Comparison of ENCODE assay signal across 10 mouse cellular contexts in the genomic region with DNA sequence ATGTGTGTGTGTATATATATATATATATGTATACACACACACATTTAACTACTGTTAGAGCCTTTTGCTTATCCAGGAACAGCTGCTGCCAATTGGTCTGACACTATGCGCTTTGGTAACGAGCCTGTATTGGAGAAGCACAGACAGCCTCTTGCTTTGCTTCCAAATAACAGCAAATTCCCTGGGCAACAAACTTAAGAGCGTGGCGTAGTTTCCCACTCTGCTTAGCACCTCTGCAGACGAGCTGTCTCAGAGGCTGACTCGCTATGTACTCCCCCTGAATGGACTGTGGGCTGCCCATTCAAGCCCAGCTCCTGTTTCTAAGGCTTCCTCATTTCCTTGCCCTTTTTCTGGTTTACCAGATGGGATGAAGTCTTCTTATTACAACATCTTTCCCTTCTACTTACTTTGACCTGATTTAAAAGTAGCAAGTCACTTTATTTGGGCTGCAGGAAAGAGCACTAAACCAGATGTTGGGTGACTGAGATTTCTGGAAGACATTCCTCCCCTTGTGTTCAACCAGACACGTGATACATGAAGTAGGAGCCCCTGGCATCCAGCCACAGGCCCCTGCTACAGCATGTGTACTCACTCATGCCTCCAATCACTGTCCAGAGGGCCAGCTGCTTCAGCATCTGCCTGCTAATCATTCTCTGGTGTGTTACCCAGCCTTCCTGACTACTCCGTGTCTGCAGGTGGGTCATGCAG.
A peak's percentile ranks its signal among the peaks of the same experiment; 100 is the strongest.
DNase-seq lines count a peak whose midpoint lies in the region; ATAC-seq and TF ChIP-seq lines count a peak whose summit lies in the region.
"Had no signal": no experiment of that assay in that cellular context is flagged by ENCODE, and none has a peak within 500 bp of the region (broad histone marks: within the 10 kb centered on the region; RNA-seq: fewer than 3 reads in every experiment).

No protein-coding gene starts in this region.

- H3K4me3 ChIP-seq in heart, embryonic 11.5 days (ENCODE audit: low read depth, low read length), result no peak overlapping the region
- no peak overlapping the region for H3K4me3 ChIP-seq in limb, embryonic 14.5 days (replicated peaks; ENCODE audit: low read length)
- H3K4me3 ChIP-seq in midbrain, embryonic 15.5 days, result no peak overlapping the region
- H3K4me3 ChIP-seq: hindbrain, embryonic 12.5 days; lung, embryonic 15.5 days had no signal

- H3K36me3 ChIP-seq in heart, embryonic 11.5 days (ENCODE audit: control insufficient read depth, insufficient read depth, low read length), result no peaks in the 10 kb centered on the region
- no peaks in the 10 kb centered on the region for H3K36me3 ChIP-seq in limb, embryonic 14.5 days (ENCODE audit: control insufficient read depth, insufficient read depth, low read length)
- H3K36me3 ChIP-seq in midbrain, embryonic 15.5 days (replicated peaks), result no peaks in the 10 kb centered on the region
- H3K36me3 ChIP-seq: hindbrain, embryonic 12.5 days; lung, embryonic 15.5 days had no signal

- TF ChIP-seq POLR2A in limb, embryonic 14.5 days (IDR thresholded peaks at IDR 0.05; ENCODE audit: borderline replicate concordance, extremely low read depth, insufficient read depth, insufficient read length), result no peak

- H3K4me2 ChIP-seq in heart, embryonic 11.5 days, result no peak overlapping the region
- 0 out of 2 replicates have a peak overlapping the region, but pooled peaks have one; percentile 1 for H3K4me2 ChIP-seq in limb, embryonic 14.5 days (replicated peaks; ENCODE audit: low read depth, low read length, severe bottlenecking)
- no peak overlapping the region for H3K4me2 ChIP-seq in midbrain, embryonic 15.5 days
- H3K4me2 ChIP-seq: hindbrain, embryonic 12.5 days; lung, embryonic 15.5 days had no signal

- no peaks in the 10 kb centered on the region for H3K9me3 ChIP-seq in heart, embryonic 11.5 days (replicated peaks; ENCODE audit: control insufficient read depth, low read length)
- no peaks in the 10 kb centered on the region for H3K9me3 ChIP-seq in limb, embryonic 14.5 days (ENCODE audit: control insufficient read depth, low read length)
- no peaks in the 10 kb centered on the region for H3K9me3 ChIP-seq in midbrain, embryonic 15.5 days
- H3K9me3 ChIP-seq: hindbrain, embryonic 12.5 days; lung, embryonic 15.5 days had no signal

- ATAC-seq in heart, embryonic 11.5 days (replicated peaks; ENCODE audit: insufficient number of reproducible peaks, low FRiP score, low TSS enrichment), result no peak
- peak; percentile 89 for ATAC-seq in limb, embryonic 14.5 days (ENCODE audit: low FRiP score, low read depth)
- ATAC-seq in midbrain, embryonic 15.5 days (replicated peaks), result no peak

- peak; percentile 98 for DNase-seq in heart, adult 11 months
- peak; percentile 94 for DNase-seq in NIH3T3 (ENCODE audit: low read depth)
- DNase-seq in forelimb bud, embryonic 11.5 days (ENCODE audit: low read depth, low spot score), result peak; percentile 82
- DNase-seq in limb, embryonic 14.5 days (ENCODE audit: low spot score), result peak; percentile 92
- DNase-seq in thymus, postnatal 0 days (ENCODE audit: low spot score), result no peak
- no peak for DNase-seq in cerebellum, adult 8-10 months

- WGBS in heart, embryonic 11.5 days (ENCODE audit: insufficient replicate concordance), result 71% methylated on average over 8 of the region's 8 CpGs
- 22% methylated on average over 8 of the region's 8 CpGs for WGBS in limb, embryonic 14.5 days
- WGBS in midbrain, embryonic 15.5 days, result 78% methylated on average over 8 of the region's 8 CpGs

- no peak overlapping the region for H3K27ac ChIP-seq in heart, embryonic 11.5 days (ENCODE audit: low read depth, low read length)
- no peak overlapping the region; the same call in 1 of the 2 replicates for H3K27ac ChIP-seq in limb, embryonic 14.5 days (replicated peaks; ENCODE audit: low read depth, low read length)
- no peak overlapping the region for H3K27ac ChIP-seq in midbrain, embryonic 15.5 days
- H3K27ac ChIP-seq: hindbrain, embryonic 12.5 days; lung, embryonic 15.5 days had no signal

- no peak overlapping the region for H3K9ac ChIP-seq in heart, embryonic 11.5 days (ENCODE audit: low read depth, low read length)
- H3K9ac ChIP-seq in limb, embryonic 14.5 days (ENCODE audit: low read depth, low read length, severe bottlenecking), result no peak overlapping the region
- no peak overlapping the region for H3K9ac ChIP-seq in midbrain, embryonic 15.5 days
- H3K9ac ChIP-seq: hindbrain, embryonic 12.5 days; lung, embryonic 15.5 days had no signal

- no peaks in the 10 kb centered on the region for H3K27me3 ChIP-seq in heart, embryonic 11.5 days (ENCODE audit: control insufficient read depth, insufficient read depth, low read length)
- no peaks in the 10 kb centered on the region for H3K27me3 ChIP-seq in limb, embryonic 14.5 days (ENCODE audit: control insufficient read depth, insufficient read depth, low read length)
- no peaks in the 10 kb centered on the region for H3K27me3 ChIP-seq in midbrain, embryonic 15.5 days (replicated peaks)
- H3K27me3 ChIP-seq: hindbrain, embryonic 12.5 days; lung, embryonic 15.5 days had no signal

- no peaks in the 10 kb centered on the region for H3K4me1 ChIP-seq in heart, embryonic 11.5 days (ENCODE audit: control insufficient read depth, insufficient read depth, low read length)
- peaks cover 18% of the 10 kb centered on the region for H3K4me1 ChIP-seq in limb, embryonic 14.5 days (ENCODE audit: control insufficient read depth, insufficient read depth, low read length)
- H3K4me1 ChIP-seq in midbrain, embryonic 15.5 days, result no peaks in the 10 kb centered on the region
- H3K4me1 ChIP-seq: hindbrain, embryonic 12.5 days; lung, embryonic 15.5 days had no signal

Comparison
In these comparisons a context has a peak if more than half of its experiments do, and no peak if none do; other contexts are left out.
1. DNase-seq: peak in heart, adult 11 months (single experiment), NIH3T3 (single experiment), forelimb bud, embryonic 11.5 days (single experiment) and limb, embryonic 14.5 days (single experiment); none in thymus, postnatal 0 days (single experiment) and cerebellum, adult 8-10 months (single experiment).